8 mouse cellular contexts compared by ENCODE assay signal in genomic region chr15:80277625-80278024, GRCm38 (mm10). TPM values are rescaled to one million over a fixed set of nuclear protein-coding genes. Genes with fewer than 3 reads are reported as not detected.
DNase-seq lines count a peak whose midpoint lies in the region; ATAC-seq and TF ChIP-seq lines count a peak whose summit lies in the region.

No protein-coding gene starts in this region.

- intact Hi-C loops in left cerebral cortex, adult 2 months (cut with DNase I): no loop called here

- H3K36me3 ChIP-seq in G1E (replicated peaks): no peaks in the 10 kb centered on the region

- peak overlapping the region; percentile 88 for H3K27ac ChIP-seq in left cerebral cortex, adult 2 months

- H3K4me1 ChIP-seq in G1E (ENCODE audit: insufficient read depth, low read depth, low read length): no peaks in the 10 kb centered on the region

- H3K9me3 ChIP-seq in G1E (replicated peaks): no peaks in the 10 kb centered on the region

- TF ChIP-seq CTCF in left cerebral cortex, adult 2 months (IDR thresholded peaks at IDR 0.05): no peak
- TF ChIP-seq CTCF in G1E (IDR thresholded peaks at IDR 0.05; ENCODE audit: low read depth, low read length): no peak
- no peak for TF ChIP-seq CTCF in brain, embryonic 14.5 days (IDR thresholded peaks at IDR 0.05; ENCODE audit: borderline replicate concordance, extremely low read depth, insufficient read depth, insufficient read length)

- no peak for TF ChIP-seq POLR2A in brain, embryonic 14.5 days (IDR thresholded peaks at IDR 0.05; ENCODE audit: borderline replicate concordance, extremely low read depth, insufficient read depth, insufficient read length, poor library complexity, severe bottlenecking)

- no peak for ATAC-seq in G1E (ENCODE audit: extremely low read depth, insufficient number of reproducible peaks, low FRiP score, poor library complexity, severe bottlenecking)

- no peak for DNase-seq in left cerebral cortex, adult 2 months (ENCODE audit: extremely low spot score in 1 of 2, low spot score in 2 of 2)
- DNase-seq in left cerebral cortex, adult 9 months (ENCODE audit: low spot score in 2 of 2): no peak
- DNase-seq in G1E (ENCODE audit: low spot score): peak; percentile 47
- DNase-seq in brain, embryonic 14.5 days (ENCODE audit: low read depth): peak; percentile 56
- DNase-seq in kidney, postnatal 36 days: peak; percentile 42 to 87
- DNase-seq in thymus, postnatal 0 days (ENCODE audit: low spot score): peak; percentile 63
- DNase-seq in cerebellum, adult 8-10 months: no peak
- DNase-seq in spleen, postnatal 36 days (ENCODE audit: low spot score in 2 of 2): no peak

- H3K4me3 ChIP-seq in left cerebral cortex, adult 2 months: no peak overlapping the region
- no peak overlapping the region for H3K4me3 ChIP-seq in G1E (ENCODE audit: low read depth, low read length)

- peaks cover 14% of the 10 kb centered on the region; the same call in 1 of the 2 replicates for H3K27me3 ChIP-seq in G1E (ENCODE audit: insufficient read depth, low read length)

RNA-seq across cellular contexts. Expression of gene Cacna1i, which starts 9.4 kb away (rescaled TPM):
- 10 to 100 TPM; 72.7 to 75.9 TPM for total RNA-seq in left cerebral cortex, adult 2 months (2021)
- total RNA-seq in G1E (2014; fragmentation: Nextera tagmentation): not detected in 2 replicates
- 0.05 and 0.06 TPM in 2 replicates for total RNA-seq in G1E (2017)
- polyA plus RNA-seq in G1E (2012): not detected in 2 replicates
- 3.1 and 6.5 TPM in 2 replicates for polyA plus RNA-seq in brain, embryonic 14.5 days (2012; rRNA removed)
- polyA plus RNA-seq in thymus, postnatal 0 days (2015; fragmentation: Nextera tagmentation; extraction: Ambion mirVana): 0.01 and 0.03 TPM in 2 replicates

RNA-seq across cellular contexts. Expression of gene Rps19bp1, which starts 13.5 kb away (rescaled TPM):
- 10 to 100 TPM; 38.3 to 42.0 TPM for total RNA-seq in left cerebral cortex, adult 2 months (2021)
- total RNA-seq in G1E (2014; fragmentation: Nextera tagmentation): 46.5 and 58.3 TPM in 2 replicates
- 22.6 and 25.9 TPM in 2 replicates for total RNA-seq in G1E (2017)
- 67.2 and 96.3 TPM in 2 replicates for polyA plus RNA-seq in G1E (2012)
- polyA plus RNA-seq in brain, embryonic 14.5 days (2012; rRNA removed): 51.4 and 54.7 TPM in 2 replicates
- polyA plus RNA-seq in thymus, postnatal 0 days (2015; fragmentation: Nextera tagmentation; extraction: Ambion mirVana): 56.7 and 58.4 TPM in 2 replicates

RNA-seq across cellular contexts. Expression of gene Atf4, which starts 22.6 kb away (rescaled TPM):
- 100 to 1,000 TPM; 119 to 120 TPM for total RNA-seq in left cerebral cortex, adult 2 months (2021)
- 45.1 and 51.4 TPM in 2 replicates for total RNA-seq in G1E (2014; fragmentation: Nextera tagmentation)
- 81.2 and 85.3 TPM in 2 replicates for total RNA-seq in G1E (2017)
- polyA plus RNA-seq in G1E (2012): 146 and 170 TPM in 2 replicates
- 236 and 364 TPM in 2 replicates for polyA plus RNA-seq in brain, embryonic 14.5 days (2012; rRNA removed)
- 103 and 106 TPM in 2 replicates for polyA plus RNA-seq in thymus, postnatal 0 days (2015; fragmentation: Nextera tagmentation; extraction: Ambion mirVana)

RNA-seq across cellular contexts. Expression of gene AC140267.1, which starts 42.0 kb away (rescaled TPM):
- 10 to 100 TPM; 20.0 to 28.1 TPM for total RNA-seq in left cerebral cortex, adult 2 months (2021)
- total RNA-seq in G1E (2014; fragmentation: Nextera tagmentation): 14.0 TPM in 1 of 2 replicates, not detected in the other
- not detected in 2 replicates for total RNA-seq in G1E (2017)
- polyA plus RNA-seq in G1E (2012): not detected in 2 replicates
- polyA plus RNA-seq in brain, embryonic 14.5 days (2012; rRNA removed): not detected in 2 replicates
- not detected in 2 replicates for polyA plus RNA-seq in thymus, postnatal 0 days (2015; fragmentation: Nextera tagmentation; extraction: Ambion mirVana)

RNA-seq across cellular contexts. Expression of gene Mief1, which starts 43.8 kb away (rescaled TPM):
- total RNA-seq in left cerebral cortex, adult 2 months (2021): 10 to 100 TPM; 32.3 to 33.9 TPM
- total RNA-seq in G1E (2014; fragmentation: Nextera tagmentation) (35.4 and 44.9 TPM in 2 replicates), G1E (2017) (36.1 and 36.8 TPM in 2 replicates)
- 20.2 and 26.6 TPM in 2 replicates for polyA plus RNA-seq in G1E (2012)
- 14.3 and 20.8 TPM in 2 replicates for polyA plus RNA-seq in brain, embryonic 14.5 days (2012; rRNA removed)
- polyA plus RNA-seq in thymus, postnatal 0 days (2015; fragmentation: Nextera tagmentation; extraction: Ambion mirVana): 25.3 and 27.7 TPM in 2 replicates

Comparison
In these comparisons a context has a peak if more than half of its experiments do, and no peak if none do; other contexts are left out.
1. DNase-seq: peak in G1E (single experiment), brain, embryonic 14.5 days (single experiment), kidney, postnatal 36 days (2 of 2) and thymus, postnatal 0 days (single experiment); none in left cerebral cortex, adult 2 months (0 of 2), left cerebral cortex, adult 9 months (0 of 2), cerebellum, adult 8-10 months (single experiment) and spleen, postnatal 36 days (0 of 2).